Mouse (Mus musculus) gastrocnemius, postnatal 14 days (tissue): ENCODE results near the gene Ntsr1. TPM values are rescaled to one million over a fixed set of nuclear protein-coding genes. Genes with fewer than 3 reads are reported as not detected.
A peak's percentile ranks its signal among the peaks of the same experiment; 100 is the strongest.

Experiments used
- DNase-seq: peaks from one replicate; pipeline ENCODE4 v3.0.0; 2021; ENCODE audit warnings: mixed read lengths
- intact Hi-C: fragments of 180-260 bp; cut with DNase I; formaldehyde crosslinking; loops from one replicate; pipeline ENCODE4 v1.15.1; 2025; ENCODE audit warnings: low total_unique reads
- total RNA-seq, 2 experiments: library from RNA; stranded (reverse); gene quantifications; 2 replicates each; pipeline ENCODE4 v1.2.3; 2021

Ntsr1 gene
- total RNA-seq, 2 experiments from 2014 or later: not detected

- intact Hi-C loops: no loop called here
- DNase-seq: no peak
Measured at GRCm38 (mm10) chr2:180547384-180548106, 47.8 kb downstream of the Ntsr1 start.

DNA sequence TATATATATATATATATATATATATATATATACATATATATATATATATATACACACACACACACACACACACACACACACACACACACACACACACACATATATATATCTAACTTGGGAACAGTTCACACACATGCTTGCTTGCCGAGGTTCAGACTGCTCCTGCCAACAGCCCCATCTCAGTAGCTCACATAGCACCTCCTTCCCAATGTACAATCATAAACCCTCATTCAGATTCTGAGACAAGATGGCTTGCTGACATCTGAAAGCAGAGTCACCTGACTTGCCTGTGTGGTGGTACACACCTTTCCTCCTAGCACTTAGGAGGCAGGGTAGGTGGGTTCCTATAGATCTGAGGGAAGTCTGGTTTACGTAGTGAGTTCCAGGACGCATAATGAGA is 52.6 kb downstream of the Ntsr1 start:
- no peak for DNase-seq
- intact Hi-C loops: no loop called here

- DNase-seq: no peak
- intact Hi-C loops: no loop called here
Measured at GRCm38 (mm10) chr2:180555219-180555618, 55.4 kb downstream of the Ntsr1 start.

GRCm38 (mm10) chr2:180556470-180556869 is 56.7 kb downstream of the Ntsr1 start:
- no peak for DNase-seq
- intact Hi-C loops: no loop called here

DNA sequence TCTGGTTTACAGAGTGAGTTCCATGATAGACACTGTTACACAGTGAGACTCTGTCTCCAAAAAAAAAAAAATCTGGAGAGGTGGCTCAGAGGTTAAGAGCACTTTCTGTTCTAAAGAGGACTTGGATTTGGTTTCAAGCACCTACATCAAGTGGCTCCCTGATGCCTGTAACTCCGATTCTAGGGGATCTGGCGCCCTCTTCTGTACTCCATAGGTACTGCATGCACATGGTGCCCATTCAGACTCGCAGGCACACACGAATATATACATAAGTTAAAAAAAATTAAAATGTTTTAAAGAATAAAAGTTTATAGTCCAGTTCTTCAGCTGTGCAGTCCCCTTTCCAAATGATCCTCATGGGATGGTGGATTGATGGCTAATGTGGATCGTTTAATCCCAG is 60.5 kb downstream of the Ntsr1 start:
- intact Hi-C loops: no loop called here
- DNase-seq: no peak

- no peak for DNase-seq
- intact Hi-C loops: no loop called here
Measured at GRCm38 (mm10) chr2:180562146-180562545, 62.4 kb downstream of the Ntsr1 start.

GRCm38 (mm10) chr2:180563296-180563695 is 63.5 kb downstream of the Ntsr1 start:
- DNase-seq: no peak
- intact Hi-C loops: no loop called here

- intact Hi-C loops: no loop called here
- no peak for DNase-seq
Measured at GRCm38 (mm10) chr2:180563841-180564240, 64.1 kb downstream of the Ntsr1 start.

GRCm38 (mm10) chr2:180566240-180566913 is 66.6 kb downstream of the Ntsr1 start:
- intact Hi-C loops: no loop called here
- DNase-seq: peak; percentile 45

- peak; percentile 53 for DNase-seq
- intact Hi-C loops: no loop called here
Measured at GRCm38 (mm10) chr2:180569028-180569643, 69.4 kb downstream of the Ntsr1 start.

GRCm38 (mm10) chr2:180576482-180576881 is 76.7 kb downstream of the Ntsr1 start:
- intact Hi-C loops: no loop called here
- no peak for DNase-seq

DNA sequence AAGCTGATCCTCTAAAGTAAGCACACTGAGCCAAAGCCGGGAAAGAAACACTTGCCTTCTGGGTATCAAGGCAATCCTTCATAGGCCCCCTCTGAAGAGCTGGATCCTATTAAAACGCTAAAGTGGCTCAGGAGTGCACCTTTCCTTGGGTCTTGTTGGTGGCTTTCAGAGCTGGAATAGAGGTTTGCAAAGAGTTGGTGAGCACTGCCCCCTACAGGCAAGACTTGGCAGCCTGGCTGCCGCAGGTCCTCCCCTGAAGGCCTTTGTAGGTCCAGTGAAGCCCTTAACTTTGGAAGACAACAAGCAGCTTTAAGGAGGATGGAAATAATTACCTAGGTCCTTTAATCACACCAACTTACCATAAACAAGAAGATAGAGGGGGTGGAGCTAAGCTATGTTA is 78.9 kb downstream of the Ntsr1 start:
- DNase-seq: peak; percentile 64
- intact Hi-C loops: no loop called here

- no peak for DNase-seq
- intact Hi-C loops: loop anchor here (2.0 to 10.0 kb wide), 2 partner anchors 108 to 164 kb away; no protein-coding TSS in a partner anchor
Measured at GRCm38 (mm10) chr2:180581002-180581401, 81.2 kb downstream of the Ntsr1 start, which contains the start of gene Mrgbp. Gene Mrgbp (plus strand): TSS chr2:180581304.

DNA sequence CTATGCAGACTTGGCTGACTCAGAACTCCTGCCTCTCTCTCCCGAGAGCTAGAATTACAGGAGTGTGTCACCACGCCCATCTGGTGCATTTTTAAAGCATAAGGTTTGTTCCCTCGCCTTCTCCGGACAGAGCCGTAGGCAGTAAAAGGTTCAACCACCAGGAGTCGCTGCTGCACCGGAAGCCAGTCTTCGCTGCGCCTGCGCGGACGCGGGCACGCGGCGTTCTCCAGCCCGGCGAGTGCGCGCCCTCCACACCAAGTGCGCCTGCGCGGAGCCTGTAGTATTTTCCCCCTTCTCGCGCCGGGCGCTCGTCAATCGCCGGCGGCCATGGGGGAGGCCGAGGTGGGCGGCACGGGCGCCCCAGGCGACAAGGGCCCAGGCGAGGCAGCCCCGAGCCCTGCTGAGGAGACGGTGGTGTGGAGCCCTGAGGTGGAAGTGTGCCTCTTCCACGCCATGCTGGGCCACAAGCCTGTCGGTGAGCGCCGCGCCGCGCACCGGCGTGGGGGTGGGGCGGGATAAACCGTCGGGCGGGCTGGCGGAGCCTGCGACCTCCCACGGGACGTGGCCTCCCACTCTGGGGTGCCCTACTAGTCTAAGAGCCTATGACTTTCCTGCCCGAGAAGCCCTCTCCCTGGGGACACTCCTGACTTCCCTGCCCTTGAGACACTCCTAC is 82.8 kb downstream of the Ntsr1 start:
- intact Hi-C loops: loop anchor here (10.0 kb wide), 1 partner anchor 162 kb away; no protein-coding TSS in a partner anchor
- peak; percentile 97 for DNase-seq

- DNase-seq: no peak
- intact Hi-C loops: loop anchor here (10.0 kb wide), 1 partner anchor 162 kb away; no protein-coding TSS in a partner anchor
Measured at GRCm38 (mm10) chr2:180583154-180583507, 83.4 kb downstream of the Ntsr1 start.

- DNase-seq: no peak
- intact Hi-C loops: loop anchor here (10.0 kb wide), 1 partner anchor 156 kb away; no protein-coding TSS in a partner anchor
Measured at GRCm38 (mm10) chr2:180588736-180589122, 89.0 kb downstream of the Ntsr1 start.

DNA sequence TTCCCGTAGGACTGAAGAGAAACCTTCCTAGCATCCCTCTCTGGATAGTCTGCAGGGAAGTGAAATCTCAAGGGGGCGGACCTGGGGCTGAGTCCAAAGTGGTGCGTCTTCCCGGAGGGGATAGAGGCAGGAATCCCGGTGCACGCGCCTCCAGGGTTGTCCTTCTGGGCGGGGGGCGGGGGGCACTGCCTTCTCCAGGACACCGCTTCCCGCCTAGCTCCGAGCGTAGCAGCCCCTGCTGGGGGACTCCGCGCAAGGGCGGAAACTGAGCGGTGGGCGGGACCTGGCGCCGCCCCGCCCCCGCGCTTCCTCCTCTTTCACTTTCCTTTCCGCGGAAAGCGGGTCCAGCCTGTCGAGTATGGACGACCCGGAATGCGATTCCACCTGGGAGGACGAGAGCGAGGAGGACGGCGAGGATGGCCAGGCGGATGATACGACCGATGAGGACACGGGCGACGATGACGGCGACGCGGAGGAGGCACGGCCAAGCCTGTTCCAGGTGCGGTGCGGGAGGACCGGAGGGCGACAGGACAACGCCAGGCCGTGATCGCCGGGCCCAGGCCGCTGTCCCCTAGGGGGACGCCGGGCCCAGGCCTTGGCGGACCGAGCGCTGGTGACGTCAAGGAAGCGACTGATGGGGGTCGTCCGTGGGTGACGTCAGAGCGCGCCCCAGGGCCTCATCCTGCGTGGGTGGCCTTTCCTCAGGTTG is 89.5 kb downstream of the Ntsr1 start, which contains the start of gene Ogfr:
TSS of gene Ogfr (plus strand) at position 123 of the 709 bp plus-strand sequence.
- intact Hi-C loops: loop anchor here (10.0 kb wide), 1 partner anchor 156 kb away; no protein-coding TSS in a partner anchor

More for the DNA sequence above, 89.5 kb downstream of the Ntsr1 start, which contains the start of gene Ogfr:
- DNase-seq: peak; percentile 79
